Mouse (Mus musculus) stomach, postnatal 0 days (tissue): Measurements from ENCODE around the gene Hist1h4a. TPM values are rescaled to one million over a fixed set of nuclear protein-coding genes. Genes with fewer than 3 reads are reported as not detected.
A peak's percentile ranks its signal among the peaks of the same experiment; 100 is the strongest.

Source experiments
- ATAC-seq: fragments of 200-750 bp; cut with Nextera tagmentation; 2 replicates; pipeline ENCODE4 v1.8.0; 2017; ENCODE audit not compliant: low FRiP score, low TSS enrichment
- DNase-seq: peaks from one replicate; pipeline ENCODE4 v3.0.0-alpha.2; 2016; ENCODE audit warnings: low spot score
- H3K27ac ChIP-seq: fragments of 300-500 bp; sonication (generic); replicated peaks from 2 replicates; pipeline ENCODE4 v1.5.1; 2014; ENCODE audit warnings: mild to moderate bottlenecking, control low read depth
- H3K27me3 ChIP-seq: fragments of 300-500 bp; sonication (generic); 2 replicates; pipeline ENCODE4 v1.6.1; 2014; ENCODE audit warnings: low read length; ENCODE audit not compliant: control insufficient read depth, insufficient read depth
- H3K36me3 ChIP-seq: fragments of 300-500 bp; sonication (generic); 2 replicates; pipeline ENCODE4 v1.6.1; 2014; ENCODE audit warnings: low read length, mixed read lengths; ENCODE audit not compliant: control insufficient read depth, insufficient read depth
- H3K4me1 ChIP-seq: fragments of 300-500 bp; sonication (generic); replicated peaks from 2 replicates; pipeline ENCODE4 v1.6.1; 2014; ENCODE audit warnings: antibody characterized with exemption; ENCODE audit not compliant: control insufficient read depth, insufficient read depth
- H3K4me2 ChIP-seq: fragments of 300-500 bp; sonication (generic); replicated peaks from 2 replicates; pipeline ENCODE4 v1.6.1; 2014; ENCODE audit warnings: low read depth, mild to moderate bottlenecking, control low read depth, moderate library complexity
- H3K4me3 ChIP-seq: fragments of 300-500 bp; sonication (generic); 2 replicates; pipeline ENCODE4 v1.5.1; 2014; ENCODE audit warnings: low read depth, low read length, control low read depth
- H3K9ac ChIP-seq: fragments of 300-500 bp; sonication (generic); 2 replicates; pipeline ENCODE4 v1.6.1; 2014; ENCODE audit warnings: mild to moderate bottlenecking, low read length, control low read depth, mixed read lengths
- H3K9me3 ChIP-seq: fragments of 300-500 bp; sonication (generic); 2 replicates; pipeline ENCODE4 v1.6.1; 2016; ENCODE audit warnings: low read length; ENCODE audit not compliant: control insufficient read depth
- CTCF ChIP-seq: IDR thresholded peaks from 2 replicates; pipeline ENCODE4 v1.5.1; 2016; ENCODE audit warnings: antibody characterized with exemption, low read depth, mild to moderate bottlenecking, moderate library complexity
- EP300 ChIP-seq: optimal IDR thresholded peaks from 2 replicates; pipeline ENCODE3; 2016; ENCODE audit warnings: antibody characterized with exemption
- WGBS: fragments of 180-500 bp; shearing (Covaris S2); extraction: QIAGEN DNeasy Blood & Tissue Kit; methylation state at CpG from one replicate; pipeline ENCODE4 v1.1.7; 2014; 5-methylcytosine and 5-hydroxymethylcytosine counted together
- polyA plus RNA-seq: library from polyadenylated mRNA; unstranded; fragments of >200 nt; fragmentation: Nextera tagmentation; extraction: Ambion mirVana; gene quantifications from 2 replicates; pipeline ENCODE4 v1.2.1, GENCODE M21; 2015

The Hist1h4a gene
- polyA plus RNA-seq, 1 experiment from 2014 or later = 0.80 TPM

- ATAC-seq (no peak), DNase-seq (no peak)
- no peaks in the 10 kb centered on the region for H3K36me3 ChIP-seq
- TF ChIP-seq CTCF = no peak
- TF ChIP-seq EP300 = no peak
- peak overlapping the region; percentile 96 for H3K27ac ChIP-seq
- H3K4me1 ChIP-seq = no peaks in the 10 kb centered on the region
- WGBS = under 1% methylated on average over 14 of the region's 14 CpGs
- H3K4me2 ChIP-seq = peak overlapping the region; percentile 84
- H3K9ac ChIP-seq = peak overlapping the region; percentile 88
- H3K9me3 ChIP-seq = no peaks in the 10 kb centered on the region
- peak overlapping the region; percentile 55 for H3K4me3 ChIP-seq
- no peaks in the 10 kb centered on the region for H3K27me3 ChIP-seq
These were observed 21.1 kb downstream of the Hist1h4a start for GRCm38 (mm10) chr13:23739922-23740252.

- H3K9me3 ChIP-seq = no peaks in the 10 kb centered on the region
- DNase-seq (peak; percentile 93), ATAC-seq (peak; percentile 85)
- peak overlapping the region; percentile 88 for H3K9ac ChIP-seq
- H3K36me3 ChIP-seq = no peaks in the 10 kb centered on the region
- 0% methylated on average over 38 of the region's 39 CpGs for WGBS
- H3K4me3 ChIP-seq = peak overlapping the region; percentile 55
- no peaks in the 10 kb centered on the region for H3K27me3 ChIP-seq
- H3K4me1 ChIP-seq = no peaks in the 10 kb centered on the region
- TF ChIP-seq CTCF = no peak
- TF ChIP-seq EP300 = peak; percentile 42
- H3K27ac ChIP-seq = peak overlapping the region; percentile 96
- H3K4me2 ChIP-seq = peak overlapping the region; percentile 84
These were observed 21.7 kb downstream of the Hist1h4a start for GRCm38 (mm10) chr13:23739069-23739921.

GRCm38 (mm10) chr13:23738677-23739068, 22.4 kb downstream of the Hist1h4a start, which contains the start of gene Hist1h1c:
TSS of gene Hist1h1c (plus strand) at chr13:23738808.
- WGBS = under 1% methylated on average over 29 of the region's 38 CpGs
- peak within 1 kb of the TSS; percentile 84 for H3K4me2 ChIP-seq
- no peaks in the 10 kb centered on the region for H3K36me3 ChIP-seq
- TF ChIP-seq EP300 = no peak
- peak; percentile 47 for TF ChIP-seq CTCF
- H3K27me3 ChIP-seq = no peaks in the 10 kb centered on the region
- peak; percentile 93 for ATAC-seq
- DNase-seq = peak; percentile 94
- H3K9me3 ChIP-seq = no peaks in the 10 kb centered on the region
- no peaks in the 10 kb centered on the region for H3K4me1 ChIP-seq
- peak within 1 kb of the TSS; percentile 88 for H3K9ac ChIP-seq
- H3K27ac ChIP-seq = peak within 1 kb of the TSS; percentile 96
- H3K4me3 ChIP-seq = peak within 1 kb of the TSS; percentile 55

GRCm38 (mm10) chr13:23738041-23738440, 23.0 kb downstream of the Hist1h4a start:
- peak overlapping the region; percentile 84 for H3K4me2 ChIP-seq
- no peaks in the 10 kb centered on the region for H3K9me3 ChIP-seq
- no peak for TF ChIP-seq EP300
- no peak for TF ChIP-seq CTCF
- peak overlapping the region; percentile 96 for H3K27ac ChIP-seq
- peak overlapping the region; percentile 59 for H3K9ac ChIP-seq
- peak overlapping the region; percentile 55 for H3K4me3 ChIP-seq
- WGBS = 25% methylated on average over 4 of the region's 4 CpGs
- H3K27me3 ChIP-seq = no peaks in the 10 kb centered on the region
- DNase-seq (no peak), ATAC-seq (no peak)
- no peaks in the 10 kb centered on the region for H3K36me3 ChIP-seq
- H3K4me1 ChIP-seq = no peaks in the 10 kb centered on the region

DNA sequence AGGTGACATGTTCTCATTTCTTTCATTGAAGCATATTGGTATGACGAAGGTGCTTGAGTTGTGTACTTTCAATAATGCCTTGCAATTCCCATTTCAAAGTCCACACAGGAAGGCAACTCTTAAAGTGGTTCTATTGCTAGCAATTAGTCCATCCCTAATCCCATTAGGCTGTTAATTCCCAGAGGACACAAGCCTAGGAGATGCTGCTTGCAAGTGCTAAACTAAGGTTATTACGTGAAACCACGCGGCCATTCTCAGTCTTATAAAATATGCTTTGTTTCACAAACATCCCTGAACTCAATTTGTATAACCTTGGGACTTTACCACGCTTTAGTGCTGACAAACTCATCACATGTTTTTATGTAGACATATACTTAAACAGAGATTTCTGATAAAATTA, 23.9 kb downstream of the Hist1h4a start:
- no peaks in the 10 kb centered on the region for H3K9me3 ChIP-seq
- no peak for DNase-seq
- H3K4me3 ChIP-seq = no peak overlapping the region
- H3K27me3 ChIP-seq = no peaks in the 10 kb centered on the region
- H3K27ac ChIP-seq = no peak overlapping the region
- TF ChIP-seq EP300 (no peak), CTCF (no peak)
- H3K4me1 ChIP-seq = no peaks in the 10 kb centered on the region
- H3K9ac ChIP-seq = no peak overlapping the region
- WGBS = 91% methylated on average over 5 of the region's 5 CpGs
- H3K36me3 ChIP-seq = no peaks in the 10 kb centered on the region
- no peak for ATAC-seq
- no peak overlapping the region for H3K4me2 ChIP-seq

DNA sequence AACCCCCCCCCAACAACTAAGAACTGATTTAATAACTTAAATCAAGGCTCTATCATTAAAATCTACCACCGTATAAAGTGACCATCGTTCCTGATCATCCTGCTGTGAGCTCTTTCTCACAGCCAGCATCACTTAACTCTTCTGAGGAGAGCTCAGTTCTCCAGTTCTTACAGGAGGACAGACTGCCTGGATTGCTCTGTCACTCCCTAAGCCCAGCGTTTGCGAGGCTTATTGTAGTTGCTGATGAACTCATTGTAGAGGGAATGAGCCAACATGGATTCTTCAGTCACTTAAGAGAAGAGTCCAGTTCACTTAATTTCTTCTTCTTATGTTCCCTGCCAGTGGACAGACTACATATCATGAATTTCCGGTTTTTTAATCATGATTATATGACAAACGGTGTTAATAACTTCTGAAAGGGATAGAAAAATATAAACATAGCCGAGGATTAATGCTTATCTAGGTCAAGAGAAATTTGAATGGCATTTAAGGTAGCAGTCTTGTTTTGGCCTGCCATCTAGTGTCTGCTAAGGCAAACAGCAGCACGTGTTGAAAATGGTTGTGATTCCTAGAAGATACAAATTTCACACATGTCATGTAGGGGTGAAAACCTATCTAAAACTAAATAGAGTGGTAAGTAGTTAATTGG, 28.8 kb downstream of the Hist1h4a start:
- ATAC-seq (no peak), DNase-seq (no peak)
- no peaks in the 10 kb centered on the region for H3K27me3 ChIP-seq
- no peaks in the 10 kb centered on the region for H3K9me3 ChIP-seq
- WGBS = 23% methylated on average over 8 of the region's 8 CpGs
- no peaks in the 10 kb centered on the region for H3K4me1 ChIP-seq
- no peak overlapping the region for H3K9ac ChIP-seq
- no peak overlapping the region for H3K4me3 ChIP-seq
- no peaks in the 10 kb centered on the region for H3K36me3 ChIP-seq
- no peak for TF ChIP-seq EP300
- TF ChIP-seq CTCF = peak; percentile 94
- H3K27ac ChIP-seq = no peak overlapping the region
- H3K4me2 ChIP-seq = no peak overlapping the region
